Mouse (Mus musculus): ENCODE measurements around the gene Aasdh. TPM values are rescaled to one million over a fixed set of nuclear protein-coding genes. Genes with fewer than 3 reads are reported as not detected.
"Not testable (repeated sequence)": the region's sequence is repeated elsewhere in the genome, so short reads cannot be mapped to it uniquely, and the experiment has no call there.

The Aasdh gene
- polyA plus RNA-seq, 1 experiment from 2014 or later: 23.0 TPM

- H3K9me3 ChIP-seq (replicated peaks): 0 out of 2 replicates have a peak, but pooled peaks cover 6% of the 10 kb centered on the region
- no peak overlapping the region for H3K9ac ChIP-seq
- H3K27ac ChIP-seq: no peak overlapping the region
- H3K4me1 ChIP-seq: no peaks in the 10 kb centered on the region; the same call in 1 of the 2 replicates
- WGBS: 88% methylated on average over 4 of the region's 4 CpGs
- H3K27me3 ChIP-seq: no peaks in the 10 kb centered on the region
- no peak overlapping the region for H3K4me3 ChIP-seq
- H3K4me2 ChIP-seq: no peak overlapping the region
- peaks cover 29% of the 10 kb centered on the region for H3K36me3 ChIP-seq (ENCODE audit: poor library complexity, severe bottlenecking)
- no peak for ATAC-seq
These were observed 37.2 kb upstream of the Aasdh start for GRCm38 (mm10) chr5:76942505-76942904.

GRCm38 (mm10) chr5:76941975-76942374 is 36.7 kb upstream of the Aasdh start:
- WGBS: 93% methylated on average over 4 of the region's 4 CpGs
- Histone ChIP-seq H3K9ac (no peak overlapping the region), H3K4me3 (no peak overlapping the region)

DNA sequence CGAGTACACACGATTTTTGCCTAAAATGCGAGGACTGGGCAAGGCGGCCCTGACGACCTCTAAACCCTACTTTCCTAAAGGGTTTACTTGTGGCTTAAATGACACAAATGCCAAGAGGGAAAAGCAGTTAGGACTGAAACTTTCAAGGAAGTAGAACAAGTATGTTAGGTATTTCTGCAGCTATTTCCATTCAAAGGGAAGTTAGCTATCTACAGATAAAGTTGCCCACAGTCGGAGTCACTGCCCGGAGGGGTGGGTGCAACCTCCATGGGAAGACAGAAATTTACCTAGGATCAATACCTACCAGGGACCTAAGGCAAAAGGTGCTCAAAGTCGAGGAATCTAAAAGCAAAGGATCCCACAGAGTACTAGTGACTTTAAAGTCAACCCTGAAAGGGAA is 34.4 kb upstream of the Aasdh start:
- no peak overlapping the region for H3K4me2 ChIP-seq
- no peaks in the 10 kb centered on the region for H3K4me1 ChIP-seq
- H3K36me3 ChIP-seq (ENCODE audit: poor library complexity, severe bottlenecking): peaks cover 29% of the 10 kb centered on the region
- no peak for ATAC-seq
- H3K27me3 ChIP-seq: no peaks in the 10 kb centered on the region
- no peak overlapping the region for H3K4me3 ChIP-seq
- H3K9me3 ChIP-seq (replicated peaks): 0 out of 2 replicates have a peak, but pooled peaks cover 6% of the 10 kb centered on the region
- WGBS: 97% methylated on average over 8 of the region's 8 CpGs
- no peak overlapping the region for H3K9ac ChIP-seq
- H3K27ac ChIP-seq: no peak overlapping the region

More at GRCm38 (mm10) chr5:76941975-76942374, 36.7 kb upstream of the Aasdh start:
- ATAC-seq: no peak
- H3K36me3 ChIP-seq (ENCODE audit: poor library complexity, severe bottlenecking): peaks cover 29% of the 10 kb centered on the region
- no peak overlapping the region for H3K27ac ChIP-seq
- H3K27me3 ChIP-seq: no peaks in the 10 kb centered on the region
- no peaks in the 10 kb centered on the region; the same call in 1 of the 2 replicates for H3K4me1 ChIP-seq
- H3K9me3 ChIP-seq (replicated peaks): 0 out of 2 replicates have a peak, but pooled peaks cover 6% of the 10 kb centered on the region
- no peak overlapping the region for H3K4me2 ChIP-seq

GRCm38 (mm10) chr5:76929180-76929877 is 24.0 kb upstream of the Aasdh start:
- no peak overlapping the region for H3K27ac ChIP-seq
- no peak overlapping the region for H3K4me2 ChIP-seq
- H3K4me1 ChIP-seq: no peaks in the 10 kb centered on the region
- no peaks in the 10 kb centered on the region for H3K27me3 ChIP-seq
- H3K9me3 ChIP-seq (replicated peaks): peaks cover 15% of the 10 kb centered on the region
- H3K4me3 ChIP-seq: no peak overlapping the region
- ATAC-seq: no peak
- 86% methylated on average over 7 of the region's 7 CpGs for WGBS
- H3K9ac ChIP-seq: no peak overlapping the region
- peaks cover 47% of the 10 kb centered on the region for H3K36me3 ChIP-seq (ENCODE audit: poor library complexity, severe bottlenecking)

- no peak overlapping the region for H3K9ac ChIP-seq
- H3K4me1 ChIP-seq: no peaks in the 10 kb centered on the region
- no peak for ATAC-seq
- H3K9me3 ChIP-seq (replicated peaks): peaks cover 15% of the 10 kb centered on the region
- H3K4me3 ChIP-seq: no peak overlapping the region
- no peaks in the 10 kb centered on the region for H3K27me3 ChIP-seq
- no peak overlapping the region for H3K4me2 ChIP-seq
- no peak overlapping the region for H3K27ac ChIP-seq
- peaks cover 53% of the 10 kb centered on the region for H3K36me3 ChIP-seq (ENCODE audit: poor library complexity, severe bottlenecking)
- WGBS: 91% methylated on average over 16 of the region's 16 CpGs
These were observed 23.0 kb upstream of the Aasdh start for GRCm38 (mm10) chr5:76928124-76928832.

GRCm38 (mm10) chr5:76924296-76924695 is 19.0 kb upstream of the Aasdh start:
- no peaks in the 10 kb centered on the region for H3K4me1 ChIP-seq
- H3K36me3 ChIP-seq (ENCODE audit: poor library complexity, severe bottlenecking): peaks cover 73% of the 10 kb centered on the region
- H3K9me3 ChIP-seq (replicated peaks): peaks cover 15% of the 10 kb centered on the region
- no peak overlapping the region for H3K9ac ChIP-seq
- no peak overlapping the region for H3K4me2 ChIP-seq
- 48% methylated on average over 1 of the region's 1 CpGs for WGBS
- no peak overlapping the region for H3K4me3 ChIP-seq
- H3K27ac ChIP-seq: no peak overlapping the region
- H3K27me3 ChIP-seq: no peaks in the 10 kb centered on the region
- no peak for ATAC-seq

DNA sequence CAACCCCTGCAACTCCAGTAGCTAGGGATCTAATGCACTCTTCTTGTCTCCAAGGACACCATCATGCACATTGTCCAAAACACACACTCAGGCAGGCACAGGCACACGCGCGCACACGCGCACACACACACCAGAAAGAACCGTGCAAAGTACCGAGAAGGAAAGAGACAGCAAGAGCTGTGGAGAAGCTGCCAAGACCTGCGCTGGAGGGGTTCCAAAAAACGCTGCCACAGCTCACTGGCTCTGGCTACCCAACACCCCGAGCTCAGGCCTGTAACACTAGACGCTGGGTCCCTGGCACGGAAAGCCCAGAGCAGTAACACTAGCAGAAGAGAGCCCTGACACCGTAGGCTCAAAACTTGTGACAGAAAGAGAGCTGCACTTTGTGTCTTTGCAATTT is 18.1 kb upstream of the Aasdh start:
- ATAC-seq: no peak
- Histone ChIP-seq H3K4me2 (no peak overlapping the region), H3K4me3 (no peak overlapping the region), H3K36me3 (ENCODE audit: poor library complexity, severe bottlenecking) (peaks cover 73% of the 10 kb centered on the region), H3K4me1 (no peaks in the 10 kb centered on the region), H3K27ac (no peak overlapping the region), H3K9ac (no peak overlapping the region), H3K27me3 (no peaks in the 10 kb centered on the region), H3K9me3 (replicated peaks) (peaks cover 11% of the 10 kb centered on the region)
- 81% methylated on average over 13 of the region's 13 CpGs for WGBS

DNA sequence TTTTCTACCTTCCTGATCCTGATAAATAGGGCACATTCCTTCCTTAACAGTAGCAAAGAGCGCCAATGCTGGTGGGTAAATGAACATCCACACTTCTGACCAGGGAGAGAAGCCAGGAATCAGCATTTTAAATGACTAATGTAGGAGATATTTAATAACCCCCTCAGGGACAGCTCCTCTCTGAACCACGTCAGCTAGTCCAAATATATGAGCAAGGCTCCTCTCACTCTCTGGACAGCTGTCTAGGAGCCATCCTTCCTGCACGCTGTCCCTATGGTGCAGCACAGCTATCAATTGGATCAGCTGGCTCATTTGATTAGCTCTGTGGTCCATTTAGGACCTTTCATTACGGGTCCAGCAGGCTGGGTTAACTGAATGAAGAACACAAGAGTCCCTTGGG is 17.5 kb upstream of the Aasdh start:
- H3K27ac ChIP-seq: no peak overlapping the region
- no peak for ATAC-seq
- no peak overlapping the region for H3K4me3 ChIP-seq
- H3K9me3 ChIP-seq (replicated peaks): peaks cover 11% of the 10 kb centered on the region
- H3K4me2 ChIP-seq: no peak overlapping the region
- no peak overlapping the region for H3K9ac ChIP-seq
- peaks cover 77% of the 10 kb centered on the region for H3K36me3 ChIP-seq (ENCODE audit: poor library complexity, severe bottlenecking)
- 94% methylated on average over 4 of the region's 4 CpGs for WGBS
- no peaks in the 10 kb centered on the region for H3K4me1 ChIP-seq
- no peaks in the 10 kb centered on the region for H3K27me3 ChIP-seq

DNA sequence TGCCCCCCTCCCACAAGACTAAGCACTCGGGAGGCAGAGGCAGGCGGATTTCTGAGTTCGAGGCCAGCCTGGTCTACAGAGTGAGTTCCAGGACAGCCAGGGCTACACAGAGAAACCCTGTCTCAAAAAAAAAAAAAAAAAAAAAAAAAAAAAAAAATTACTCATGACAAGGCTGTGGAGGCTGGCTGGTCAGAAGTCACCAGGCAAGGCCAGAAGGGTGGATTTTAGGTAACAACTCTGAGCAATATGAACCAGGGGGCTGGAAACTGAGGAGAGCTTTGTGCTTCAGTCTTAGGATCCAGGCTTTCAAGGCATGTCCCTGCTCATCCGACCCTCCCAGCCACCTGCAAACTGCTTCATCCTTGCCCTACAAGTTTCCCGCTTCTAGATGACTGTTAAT is 7.2 kb upstream of the Aasdh start:
- not testable (repeated sequence) for H3K9ac ChIP-seq; H3K27me3 ChIP-seq; ATAC-seq; H3K4me2 ChIP-seq; H3K9me3 ChIP-seq (replicated peaks); H3K27ac ChIP-seq; H3K4me3 ChIP-seq; H3K4me1 ChIP-seq
- WGBS: 91% methylated on average over 5 of the region's 5 CpGs
- peaks cover 24% of the 10 kb centered on the region for H3K36me3 ChIP-seq (ENCODE audit: poor library complexity, severe bottlenecking)

DNA sequence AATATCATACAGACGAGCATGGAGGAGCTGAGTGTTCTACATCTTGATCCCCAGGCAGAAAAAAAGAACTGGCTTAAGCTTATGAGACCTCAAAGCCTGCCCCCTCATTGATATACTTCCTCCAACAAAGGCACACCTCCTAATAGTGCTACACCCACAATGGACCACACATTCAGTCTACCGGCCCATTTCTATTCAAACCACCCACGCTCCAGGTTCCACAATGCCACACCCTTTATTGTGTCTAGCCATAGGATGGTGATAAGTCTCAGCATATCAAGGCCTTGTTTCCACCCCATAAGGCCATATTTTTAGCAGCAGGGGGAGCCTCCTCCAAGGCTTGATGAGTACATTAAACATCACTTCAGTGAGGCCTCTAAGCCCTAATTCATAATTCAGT is 5.5 kb upstream of the Aasdh start:
- Histone ChIP-seq H3K27ac (no peak overlapping the region), H3K9ac (no peak overlapping the region), H3K4me1 (peaks cover 4% of the 10 kb centered on the region), H3K36me3 (ENCODE audit: poor library complexity, severe bottlenecking) (peaks cover 16% of the 10 kb centered on the region), H3K27me3 (no peaks in the 10 kb centered on the region), H3K4me3 (no peak overlapping the region), H3K9me3 (replicated peaks) (no peaks in the 10 kb centered on the region), H3K4me2 (no peak overlapping the region)
- no peak for ATAC-seq
- 85% methylated on average over 3 of the region's 3 CpGs for WGBS

- Histone ChIP-seq H3K4me1 (peaks cover 10% of the 10 kb centered on the region), H3K9me3 (replicated peaks) (no peaks in the 10 kb centered on the region), H3K4me3 (peak overlapping the region; percentile 77), H3K27me3 (no peaks in the 10 kb centered on the region), H3K36me3 (ENCODE audit: poor library complexity, severe bottlenecking) (peaks cover 6% of the 10 kb centered on the region; the same call in 1 of the 2 replicates), H3K9ac (peak overlapping the region; percentile 82), H3K4me2 (peak overlapping the region; percentile 75), H3K27ac (no peak overlapping the region)
- no peak; the same call in 1 of the 2 replicates for ATAC-seq
- 28% methylated on average over 3 of the region's 3 CpGs for WGBS
These were observed 813 bp upstream of the Aasdh start for GRCm38 (mm10) chr5:76906155-76906499.

GRCm38 (mm10) chr5:76904713-76905404 is 455 bp downstream of the Aasdh start:
- Histone ChIP-seq H3K4me3 (peak overlapping the region; percentile 77), H3K9me3 (replicated peaks) (no peaks in the 10 kb centered on the region), H3K9ac (peak overlapping the region; percentile 82), H3K27ac (peak overlapping the region; percentile 82), H3K4me2 (peak overlapping the region; percentile 75), H3K4me1 (peaks cover 10% of the 10 kb centered on the region), H3K27me3 (no peaks in the 10 kb centered on the region), H3K36me3 (ENCODE audit: poor library complexity, severe bottlenecking) (peaks cover 10% of the 10 kb centered on the region; the same call in 1 of the 2 replicates)
- ATAC-seq: peak; percentile 76
- 3% methylated on average over 19 of the region's 19 CpGs for WGBS

Measured in forebrain, embryonic 13.5 days (tissue).